Mouse (Mus musculus) T-helper 17 cell (primary cell): Measurements from ENCODE around the gene Hist1h2bh.

Experiments used
- in situ Hi-C, 2 experiments: fragments of 300-600 bp; cut with MboI, MseI; formaldehyde crosslinking; loops; 1 replicate in 1 of 2; 2 replicates in 1 of 2; pipeline ENCODE4 v1.15.1; 2025; ENCODE audit warnings: high pct_unique_total_duplicates in 2 of 2

Gene Hist1h2bh

GRCm38 (mm10) chr13:23574546-23575170, 31.5 kb upstream of the Hist1h2bh start:
- in situ Hi-C loops, result loop anchor here (5.0 to 25.0 kb wide), 6 partner anchors 37 to 1857 kb away; partner anchors contain the start of genes Hist1h2ac (in 1 of the 2), Hist1h2ah (in 1 of the 2), Hist1h2ai (in 1 of the 2) and Hist1h2ao (in 1 of the 2)

DNA sequence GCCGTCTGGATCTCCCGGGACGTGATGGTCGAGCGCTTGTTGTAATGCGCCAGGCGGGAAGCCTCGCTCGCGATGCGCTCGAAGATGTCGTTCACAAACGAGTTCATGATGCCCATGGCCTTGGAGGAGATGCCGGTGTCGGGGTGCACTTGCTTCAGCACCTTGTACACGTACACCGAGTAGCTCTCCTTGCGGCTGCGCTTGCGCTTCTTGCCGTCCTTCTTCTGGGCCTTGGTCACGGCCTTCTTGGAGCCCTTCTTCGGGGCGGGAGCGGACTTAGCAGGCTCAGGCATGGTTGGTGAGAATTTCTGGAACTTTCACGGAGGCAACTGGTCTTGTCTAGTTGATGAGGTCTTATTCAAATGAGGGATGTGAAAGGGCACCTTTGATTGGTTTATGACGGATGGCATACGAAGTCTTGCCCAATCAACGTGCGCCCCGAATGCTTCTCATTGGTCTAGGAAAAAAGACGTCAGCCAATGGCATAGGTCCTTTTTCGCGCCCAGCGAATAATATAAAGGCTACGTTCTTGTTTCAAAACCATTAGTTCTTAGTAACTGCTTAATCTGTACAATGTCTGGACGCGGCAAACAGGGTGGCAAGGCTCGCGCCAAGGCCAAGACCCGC, 30.8 kb upstream of the Hist1h2bh start, which contains the start of the genes Hist1h2bf and Hist1h2ad:
Hist1h2bf (minus strand) TSS at position 299 of the 627 bp plus-strand sequence.
Hist1h2ad (plus strand) TSS at position 484 of the 627 bp plus-strand sequence.
- in situ Hi-C loops, result loop anchor here (5.0 to 25.0 kb wide), 5 partner anchors 108 to 1857 kb away; partner anchors contain the start of genes Hist1h2ac (in 1 of the 2), Hist1h2ah (in 1 of the 2), Hist1h2ai (in 1 of the 2) and Hist1h2ao (in 1 of the 2)

GRCm38 (mm10) chr13:23573034-23573897, 30.1 kb upstream of the Hist1h2bh start:
- in situ Hi-C loops, result loop anchor here (5.0 to 25.0 kb wide), 5 partner anchors 109 to 1856 kb away; partner anchors contain the start of genes Hist1h2ac (in 1 of the 2), Hist1h2ah (in 1 of the 2), Hist1h2ai (in 1 of the 2) and Hist1h2ao (in 1 of the 2)

DNA sequence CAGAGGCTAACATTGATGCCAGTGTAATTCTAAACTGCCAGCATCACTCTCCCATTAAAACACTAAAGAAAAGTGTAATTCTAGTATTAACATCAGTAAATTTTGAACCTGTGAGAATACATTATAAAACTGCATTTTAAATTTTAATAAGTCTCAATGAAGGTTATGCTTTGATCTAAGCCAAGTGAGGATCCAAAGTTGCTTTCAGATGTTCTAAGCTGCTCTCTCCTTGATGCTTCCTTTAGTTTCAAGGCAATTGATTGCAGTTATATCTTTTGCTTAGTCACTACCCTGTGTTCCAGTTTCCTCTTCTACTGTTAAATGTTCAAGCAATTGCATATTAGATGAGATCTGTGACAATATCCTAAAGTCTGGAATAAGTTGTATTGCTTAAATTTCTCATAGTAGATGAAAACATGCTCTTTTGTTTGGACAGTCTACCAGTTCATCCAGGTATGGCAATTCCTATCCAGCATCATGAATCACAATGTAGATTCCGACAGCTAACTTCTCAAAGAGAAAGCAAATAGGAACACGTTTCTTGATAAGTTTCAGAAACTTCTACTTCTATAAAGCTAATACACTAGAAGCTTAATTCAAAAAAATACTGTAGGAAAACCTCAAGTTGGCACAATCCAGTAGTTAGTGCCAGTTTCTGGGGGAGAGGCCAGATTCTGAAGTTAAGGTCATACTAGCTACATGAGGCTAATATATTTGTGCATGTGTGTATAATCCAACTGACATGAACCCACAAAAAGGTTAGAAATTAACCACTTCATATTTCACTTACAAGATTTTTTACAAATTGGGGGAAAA, 29.2 kb upstream of the Hist1h2bh start:
- in situ Hi-C loops, result loop anchor here (5.0 to 25.0 kb wide), 5 partner anchors 110 to 1855 kb away; partner anchors contain the start of genes Hist1h2ac (in 1 of the 2), Hist1h2ah (in 1 of the 2), Hist1h2ai (in 1 of the 2) and Hist1h2ao (in 1 of the 2)

- in situ Hi-C loops, result loop anchor here (5.0 to 25.0 kb wide), 5 partner anchors 111 to 1854 kb away; partner anchors contain the start of genes Hist1h2ac (in 1 of the 2), Hist1h2ah (in 1 of the 2), Hist1h2ai (in 1 of the 2) and Hist1h2ao (in 1 of the 2)
Measured at GRCm38 (mm10) chr13:23571504-23572217, 28.5 kb upstream of the Hist1h2bh start.

DNA sequence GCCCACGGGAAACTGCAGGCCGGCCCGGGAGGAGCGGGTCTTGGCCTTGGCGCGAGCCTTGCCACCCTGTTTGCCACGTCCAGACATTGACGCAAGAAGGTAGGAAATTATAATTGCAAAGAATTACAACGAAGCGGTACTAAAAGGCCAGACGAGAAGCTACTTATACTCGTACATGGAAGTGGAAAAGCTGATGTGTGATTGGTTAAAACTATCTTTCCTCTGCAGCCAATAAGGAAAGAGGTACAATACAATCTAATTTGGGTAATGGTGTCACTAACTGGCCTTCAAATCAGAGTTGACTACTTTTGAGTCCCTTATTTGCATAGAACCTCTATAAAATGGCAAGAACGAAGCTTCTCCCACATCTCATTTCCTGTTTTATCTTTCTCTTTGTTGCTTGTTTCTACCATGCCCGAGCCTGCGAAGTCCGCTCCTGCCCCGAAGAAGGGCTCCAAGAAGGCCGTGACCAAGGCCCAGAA, 27.9 kb upstream of the Hist1h2bh start, which contains the start of the genes Hist1h2ae and Hist1h2bg:
Hist1h2ae (minus strand) TSS at position 199 of the 482 bp plus-strand sequence.
Hist1h2bg (plus strand) TSS at position 375 of the 482 bp plus-strand sequence.
- in situ Hi-C loops, result loop anchor here (5.0 to 25.0 kb wide), 5 partner anchors 111 to 1854 kb away; partner anchors contain the start of genes Hist1h2ac (in 1 of the 2), Hist1h2ah (in 1 of the 2), Hist1h2ai (in 1 of the 2) and Hist1h2ao (in 1 of the 2)

DNA sequence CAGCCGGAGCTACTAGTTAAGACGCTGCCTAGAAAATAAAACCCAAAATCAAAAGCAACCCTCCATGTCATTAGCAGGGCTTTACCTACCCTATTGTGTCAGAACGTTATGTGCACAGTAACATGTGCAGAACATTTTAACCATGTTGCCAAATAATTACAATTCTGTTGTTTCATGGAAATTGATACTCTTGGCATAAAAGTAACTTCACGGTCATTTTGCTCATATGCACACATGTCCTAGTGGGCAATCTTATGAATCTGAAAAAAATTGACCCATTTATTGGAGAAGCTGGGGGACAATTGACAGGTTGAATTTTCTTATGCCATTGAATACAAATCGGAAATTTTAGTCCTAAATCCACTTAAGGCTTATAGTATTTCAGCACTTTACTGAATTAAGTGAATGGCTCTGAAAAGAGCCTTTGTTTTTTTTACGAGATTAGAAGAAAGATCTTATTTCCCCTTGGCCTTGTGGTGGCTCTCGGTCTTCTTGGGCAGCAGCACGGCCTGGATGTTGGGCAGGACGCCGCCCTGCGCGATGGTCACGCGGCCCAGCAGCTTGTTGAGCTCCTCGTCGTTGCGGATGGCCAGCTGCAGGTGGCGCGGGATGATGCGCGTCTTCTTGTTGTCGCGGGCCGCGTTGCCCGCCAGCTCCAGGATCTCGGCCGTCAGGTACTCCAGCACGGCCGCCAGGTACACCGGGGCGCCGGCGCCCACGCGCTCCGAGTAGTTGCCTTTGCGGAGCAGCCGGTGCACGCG, 27.2 kb upstream of the Hist1h2bh start:
- in situ Hi-C loops, result loop anchor here (5.0 to 25.0 kb wide), 5 partner anchors 112 to 1853 kb away; partner anchors contain the start of genes Hist1h2ac (in 1 of the 2), Hist1h2ah (in 1 of the 2), Hist1h2ai (in 1 of the 2) and Hist1h2ao (in 1 of the 2)

DNA sequence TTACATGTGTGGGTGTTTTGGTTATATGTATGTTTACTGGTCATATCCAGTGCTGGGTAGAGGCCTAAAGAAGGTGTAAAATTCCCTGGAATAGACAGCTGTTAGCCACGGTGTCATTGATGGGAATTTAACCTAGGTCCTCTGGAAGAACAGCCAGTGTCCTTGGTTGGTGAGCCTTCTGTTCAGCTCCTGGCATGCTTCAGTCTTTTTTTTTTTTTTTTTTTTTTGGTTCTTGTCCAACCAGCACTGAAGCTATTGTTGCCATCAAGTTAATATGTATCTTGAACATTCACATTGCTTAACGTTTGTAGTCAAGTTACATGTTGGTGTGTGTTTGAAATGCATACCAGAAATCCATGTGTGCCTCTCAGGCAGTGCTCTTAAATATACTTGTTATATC, 21.3 kb upstream of the Hist1h2bh start:
- in situ Hi-C loops, result loop anchor here in 1 of 2 experiments (25.0 kb wide), 1 partner anchor 1752 kb away; the partner anchor contains the start of genes Hist1h2ao, Hist1h2bq and Hist1h4m

DNA sequence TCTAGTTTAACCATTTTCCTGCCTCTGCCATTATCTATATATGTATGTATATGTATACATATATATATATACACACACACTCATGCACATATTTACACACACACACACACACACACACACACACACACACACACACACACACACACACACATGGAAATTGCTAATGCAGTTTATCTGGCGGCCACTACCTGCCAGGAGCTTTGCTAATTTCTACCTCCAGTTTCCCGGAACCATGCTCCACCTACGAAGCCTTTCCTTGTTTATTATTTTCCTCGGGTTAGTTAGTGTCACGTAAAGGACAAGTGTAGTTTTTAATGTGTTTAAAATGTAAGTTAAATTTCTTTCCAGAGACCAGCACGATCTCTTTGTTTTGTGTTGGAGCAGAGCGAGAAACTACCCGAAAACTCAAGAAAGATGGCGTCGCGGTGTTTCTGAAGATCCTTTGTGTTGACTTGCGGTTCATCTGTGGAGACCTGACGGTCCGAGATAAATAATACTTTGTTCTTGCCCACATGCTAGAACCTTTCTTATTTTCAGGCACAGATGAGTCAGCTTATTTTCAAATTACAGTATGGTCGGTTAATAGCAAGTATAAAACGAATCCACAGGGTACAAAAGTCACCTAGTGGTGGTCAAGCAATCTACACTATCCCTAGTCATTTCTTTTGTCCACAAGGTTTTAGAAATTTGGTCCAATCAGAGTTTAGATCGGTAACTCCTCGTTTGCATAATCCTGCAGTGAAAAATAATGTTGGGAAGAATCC, 19.7 kb upstream of the Hist1h2bh start:
- in situ Hi-C loops, result loop anchor here in 1 of 2 experiments (25.0 kb wide), 1 partner anchor 1751 kb away; the partner anchor contains the start of genes Hist1h2ao, Hist1h2bq and Hist1h4m

GRCm38 (mm10) chr13:23561883-23562659, 18.9 kb upstream of the Hist1h2bh start, which contains the start of gene Hist1h3e:
TSS of gene Hist1h3e (minus strand) at chr13:23562369.
- in situ Hi-C loops, result loop anchor here in 1 of 2 experiments (25.0 kb wide), 1 partner anchor 1750 kb away; the partner anchor contains the start of genes Hist1h2ao, Hist1h2bq and Hist1h4m

DNA sequence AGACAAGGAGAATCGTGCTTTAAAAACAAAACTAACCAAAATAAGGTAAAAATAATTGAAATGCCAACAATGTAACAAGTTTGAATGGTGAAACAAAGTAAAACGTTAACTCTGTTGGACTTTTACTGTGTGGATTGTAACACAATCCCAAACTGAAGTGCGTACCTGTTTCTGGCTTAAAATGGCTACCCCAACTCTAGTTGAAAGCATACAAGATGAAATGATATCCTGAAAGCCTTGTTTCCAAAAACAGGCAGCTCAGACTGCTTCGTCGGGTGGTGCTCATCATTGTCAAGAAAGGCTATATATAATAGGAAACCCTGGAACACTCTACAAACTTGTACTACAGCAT, 18.3 kb upstream of the Hist1h2bh start:
- in situ Hi-C loops, result loop anchor here in 1 of 2 experiments (25.0 kb wide), 1 partner anchor 1749 kb away; the partner anchor contains the start of genes Hist1h2ao, Hist1h2bq and Hist1h4m

DNA sequence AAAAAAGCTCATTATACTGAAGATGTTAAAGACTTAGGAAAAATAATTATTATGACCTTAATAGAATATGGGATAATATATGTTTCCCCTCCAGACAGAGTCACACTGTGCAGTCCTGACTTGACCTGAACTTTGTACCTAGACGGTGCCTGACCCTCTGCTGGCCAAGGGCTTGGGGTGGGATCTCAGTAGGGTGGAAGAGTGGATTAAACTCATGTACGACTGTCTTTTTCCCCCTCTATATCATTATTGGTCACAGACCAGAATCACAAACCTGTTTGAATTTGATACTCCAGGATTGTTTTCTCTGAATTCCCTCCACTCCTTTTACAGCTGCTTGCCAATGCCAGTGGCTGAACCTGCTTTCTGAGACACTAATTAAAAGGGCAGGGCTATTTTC, 17.5 kb upstream of the Hist1h2bh start:
- in situ Hi-C loops, result loop anchor here in 1 of 2 experiments (25.0 kb wide), 1 partner anchor 1748 kb away; the partner anchor contains the start of genes Hist1h2ao, Hist1h2bq and Hist1h4m

DNA sequence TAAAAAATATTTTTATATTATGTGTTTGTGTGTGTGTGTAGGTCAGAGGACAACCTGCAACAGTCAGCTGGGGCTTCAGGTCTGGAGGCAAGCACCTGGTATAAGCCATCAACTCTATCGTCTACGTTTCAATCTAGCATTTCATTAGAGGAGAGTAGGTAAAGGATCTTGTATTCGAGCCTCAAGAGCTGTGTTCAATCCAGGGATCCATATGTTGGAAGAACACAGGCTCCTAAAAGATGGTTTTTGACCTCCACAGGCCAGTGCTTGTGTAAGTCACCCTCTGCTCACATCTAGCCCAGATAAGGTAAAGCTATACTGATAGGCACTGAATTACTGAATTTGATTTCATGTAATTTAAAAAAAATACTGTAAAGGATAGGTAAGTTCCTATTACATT, 13.7 kb upstream of the Hist1h2bh start:
- in situ Hi-C loops, result loop anchor here (10.0 to 25.0 kb wide), 2 partner anchors 1512 to 1745 kb away; partner anchors contain the start of genes Hist1h2ag (in 1 of the 2), Hist1h2ao (in 1 of the 2), Hist1h2bj (in 1 of the 2) and Hist1h2bq (in 1 of the 2)

GRCm38 (mm10) chr13:23555839-23556416, 12.7 kb upstream of the Hist1h2bh start:
- in situ Hi-C loops, result loop anchor here (10.0 to 25.0 kb wide), 2 partner anchors 1511 to 1744 kb away; partner anchors contain the start of genes Hist1h2ag (in 1 of the 2), Hist1h2ao (in 1 of the 2), Hist1h2bj (in 1 of the 2) and Hist1h2bq (in 1 of the 2)
